Mouse (Mus musculus) liver, postnatal 0 days (tissue): ENCODE measurements around the gene Tle6.

Experiments used
- CTCF ChIP-seq: sonication (generic); IDR thresholded peaks from 2 replicates; pipeline ENCODE4 v1.5.1; 2016; ENCODE audit warnings: antibody characterized with exemption, low read depth
- EP300 ChIP-seq: IDR thresholded peaks from 2 replicates; pipeline ENCODE4 v1.6.1; 2016; ENCODE audit warnings: antibody characterized with exemption, low read depth, mild to moderate bottlenecking

DNA sequence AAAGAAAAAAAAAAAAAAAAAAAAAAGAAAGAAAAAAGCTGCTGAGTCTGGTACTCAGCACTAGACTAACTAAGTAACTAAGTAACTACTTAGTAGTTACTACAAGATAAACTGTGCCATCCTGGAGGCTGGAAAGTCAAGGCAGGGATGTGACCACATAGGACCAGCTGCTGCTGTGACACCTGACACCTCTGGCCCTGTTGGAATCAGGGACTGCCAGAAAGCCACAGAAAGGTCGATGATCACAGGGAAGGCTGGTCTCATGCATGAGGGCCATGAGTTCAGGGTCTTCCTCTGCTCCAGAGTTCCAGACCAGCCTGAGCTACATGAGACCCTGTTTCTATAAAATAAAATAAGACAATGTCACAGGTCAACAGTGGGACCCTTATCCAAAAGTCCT, 43.4 kb downstream of the Tle6 start:
- TF ChIP-seq CTCF = no peak
- TF ChIP-seq EP300 = no peak
